Mouse (Mus musculus) MEL (cell line): ENCODE measurements at regions not wholly inside any gene's neighbourhood (a gene's known extent, or its start where the extent isn't known, plus 50 kb on each side); places are given as distances from the start of the nearest gene placed in this dataset.

Experiments
- CTCF ChIP-seq, 3 experiments: IDR thresholded peaks in 2 of 3; conservative IDR thresholded peaks in 1 of 3; 2 replicates each; pipeline ENCODE4 v1.5.1; 2011 to 2012; ENCODE audit warnings: low read length in 3 of 3, low read depth in 2 of 3, mild to moderate bottlenecking in 2 of 3, improper control_type of control experiment in 1 of 3, inconsistent platforms in 1 of 3, mixed read lengths in 1 of 3, moderate library complexity in 1 of 3; ENCODE audit not compliant: control insufficient read depth in 1 of 3, insufficient read depth in 1 of 3, poor library complexity in 1 of 3, severe bottlenecking in 1 of 3
- E2F4 ChIP-seq: IDR thresholded peaks from 2 replicates; pipeline ENCODE4 v1.6.1; 2011; ENCODE audit warnings: low read depth, low read length, improper control_type of control experiment, borderline replicate concordance
- ELF1 ChIP-seq: IDR thresholded peaks from 2 replicates; pipeline ENCODE4 v1.6.1; 2014; ENCODE audit warnings: low read depth, mild to moderate bottlenecking, inconsistent platforms, low read length, improper control_type of control experiment, moderate library complexity
- MAX ChIP-seq: IDR thresholded peaks from 2 replicates; pipeline ENCODE4 v1.6.1; 2011; ENCODE audit warnings: low read length, improper control_type of control experiment
- POLR2A ChIP-seq, 2 experiments: IDR thresholded peaks; 2 replicates each; pipeline ENCODE4 v1.6.1; 2011 to 2012; ENCODE audit warnings: low read length in 2 of 2, mild to moderate bottlenecking in 2 of 2, control low read depth in 1 of 2, improper control_type of control experiment in 1 of 2, low read depth in 1 of 2, moderate library complexity in 1 of 2; ENCODE audit not compliant: control insufficient read depth in 1 of 2, insufficient read depth in 1 of 2, poor library complexity in 1 of 2
- RCOR1 ChIP-seq: IDR thresholded peaks from 2 replicates; pipeline ENCODE4 v1.6.1; 2012; ENCODE audit warnings: low read depth, mild to moderate bottlenecking, inconsistent platforms, low read length, improper control_type of control experiment
- ZKSCAN1 ChIP-seq: IDR thresholded peaks from 2 replicates; pipeline ENCODE4 v1.6.1; 2012; ENCODE audit warnings: low read depth, mild to moderate bottlenecking, inconsistent platforms, low read length, improper control_type of control experiment, moderate library complexity

GRCm38 (mm10) chr11:13605152-13605697 is 993.9 kb upstream of the Pom121l12 start:
- TF ChIP-seq ELF1, result no peak
- no peak for TF ChIP-seq CTCF (IDR thresholded peaks at IDR 0.05 in 2 of 3, conservative IDR thresholded peaks at IDR 0.05 in 1 of 3; ENCODE audit: control insufficient read depth in 1 of 3, insufficient read depth in 1 of 3, low read depth in 2 of 3, low read length in 3 of 3, poor library complexity in 1 of 3, severe bottlenecking in 1 of 3)
- TF ChIP-seq POLR2A (IDR thresholded peaks at IDR 0.05; ENCODE audit: control insufficient read depth in 1 of 2, insufficient read depth in 1 of 2, low read depth in 1 of 2, low read length in 2 of 2, poor library complexity in 1 of 2), result no peak
- no peak for TF ChIP-seq E2F4
- no peak for TF ChIP-seq MAX
- TF ChIP-seq ZKSCAN1, result no peak
- TF ChIP-seq RCOR1, result no peak
